In the genomic region with DNA sequence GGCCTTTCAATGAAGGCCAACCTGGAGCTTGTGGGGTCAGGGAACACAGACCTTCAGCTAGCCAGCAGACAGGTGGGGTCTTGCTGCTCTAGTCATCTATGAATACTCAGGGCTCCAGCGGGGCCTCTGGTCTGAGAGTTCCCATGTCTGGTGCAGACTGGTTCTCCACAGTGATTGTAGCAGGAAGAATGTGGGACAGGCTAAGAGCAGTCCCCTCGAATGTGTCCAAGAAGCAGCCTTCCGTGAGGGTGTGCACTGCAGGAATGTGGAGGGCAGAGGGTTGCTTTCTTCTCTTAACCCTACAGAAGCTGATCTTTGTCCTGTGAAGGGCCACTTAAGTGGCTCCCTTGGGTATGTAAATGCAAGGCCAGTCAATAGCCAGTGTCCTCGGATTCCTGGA, we compare ENCODE assay signal across 20 mouse cellular contexts.
A peak's percentile ranks its signal among the peaks of the same experiment; 100 is the strongest.
DNase-seq lines count a peak whose midpoint lies in the region; ATAC-seq and TF ChIP-seq lines count a peak whose summit lies in the region.
"Had no signal": no experiment of that assay in that cellular context is flagged by ENCODE, and none has a peak within 500 bp of the region (broad histone marks: within the 10 kb centered on the region; RNA-seq: fewer than 3 reads in every experiment).

No protein-coding gene starts in this region.

- H3K9me3 ChIP-seq in kidney, embryonic 16.5 days (ENCODE audit: low read length), result no peaks in the 10 kb centered on the region
- no peaks in the 10 kb centered on the region for H3K9me3 ChIP-seq in lung, embryonic 14.5 days (ENCODE audit: low read depth, low read length)
- H3K9me3 ChIP-seq in midbrain, embryonic 10.5 days (replicated peaks), result no peaks in the 10 kb centered on the region
- H3K9me3 ChIP-seq in midbrain, embryonic 15.5 days, result no peaks in the 10 kb centered on the region
- H3K9me3 ChIP-seq: forebrain, embryonic 13.5 days; hindbrain, embryonic 13.5 days had no signal

- H3K4me3 ChIP-seq in kidney, embryonic 16.5 days (ENCODE audit: low read length), result no peak overlapping the region
- H3K4me3 ChIP-seq in lung, embryonic 14.5 days (ENCODE audit: low read depth, low read length), result no peak overlapping the region
- H3K4me3 ChIP-seq in midbrain, embryonic 10.5 days, result no peak overlapping the region
- H3K4me3 ChIP-seq in midbrain, embryonic 15.5 days, result no peak overlapping the region
- H3K4me3 ChIP-seq: forebrain, embryonic 13.5 days; hindbrain, embryonic 13.5 days had no signal

- WGBS in kidney, embryonic 16.5 days, result 31% methylated on average over 4 of the region's 4 CpGs
- 46% methylated on average over 4 of the region's 4 CpGs for WGBS in lung, embryonic 14.5 days
- WGBS in midbrain, embryonic 10.5 days, result 27% methylated on average over 4 of the region's 4 CpGs
- WGBS in midbrain, embryonic 15.5 days, result 26% methylated on average over 4 of the region's 4 CpGs

- 0 out of 2 replicates have a peak overlapping the region, but pooled peaks have one; percentile 21 for H3K27ac ChIP-seq in kidney, embryonic 16.5 days (ENCODE audit: low read length)
- peak overlapping the region; percentile 9; the same call in 1 of the 2 replicates for H3K27ac ChIP-seq in lung, embryonic 14.5 days (ENCODE audit: low read depth)
- peak overlapping the region; percentile 13; the same call in 1 of the 2 replicates for H3K27ac ChIP-seq in midbrain, embryonic 10.5 days (replicated peaks)
- H3K27ac ChIP-seq in midbrain, embryonic 15.5 days, result no peak overlapping the region
- H3K27ac ChIP-seq: forebrain, embryonic 13.5 days; hindbrain, embryonic 13.5 days had no signal

- H3K4me1 ChIP-seq in kidney, embryonic 16.5 days (ENCODE audit: insufficient read depth, low read length), result 0 out of 2 replicates have a peak, but pooled peaks cover 7% of the 10 kb centered on the region
- no peaks in the 10 kb centered on the region for H3K4me1 ChIP-seq in lung, embryonic 14.5 days (ENCODE audit: insufficient read depth)
- H3K4me1 ChIP-seq in midbrain, embryonic 10.5 days, result peaks cover 12% of the 10 kb centered on the region
- no peaks in the 10 kb centered on the region for H3K4me1 ChIP-seq in midbrain, embryonic 15.5 days
- H3K4me1 ChIP-seq: hindbrain, embryonic 13.5 days had no signal

- ATAC-seq in kidney, embryonic 16.5 days (ENCODE audit: low FRiP score, low TSS enrichment), result peak; percentile 74
- peak; percentile 39; the same call in 1 of the 2 replicates for ATAC-seq in lung, embryonic 14.5 days (ENCODE audit: insufficient read depth)
- no peak for ATAC-seq in midbrain, embryonic 15.5 days (replicated peaks)
- ATAC-seq: CD4-positive, CD25-positive, alpha-beta regulatory T cell, adult 4 months; forebrain, embryonic 13.5 days; forebrain, postnatal 0 days had no signal

- peaks cover 2% of the 10 kb centered on the region; the same call in 1 of the 2 replicates for H3K27me3 ChIP-seq in kidney, embryonic 16.5 days (ENCODE audit: insufficient read depth, low read length)
- no peaks in the 10 kb centered on the region for H3K27me3 ChIP-seq in lung, embryonic 14.5 days (ENCODE audit: insufficient read depth, low read length)
- H3K27me3 ChIP-seq in midbrain, embryonic 10.5 days (ENCODE audit: low read depth, poor library complexity, severe bottlenecking), result peaks cover 52% of the 10 kb centered on the region
- H3K27me3 ChIP-seq in midbrain, embryonic 15.5 days (replicated peaks), result peaks cover 5% of the 10 kb centered on the region; the same call in 1 of the 2 replicates

- DNase-seq in embryo, embryonic 10 days (ENCODE audit: low spot score), result peak; percentile 28
- DNase-seq in embryo, embryonic 10.5 days (ENCODE audit: low spot score), result no peak
- DNase-seq in kidney, adult 8-10 months, result no peak
- peak; percentile 42 for DNase-seq in lung, embryonic 14.5 days
- no peak for DNase-seq in lung, postnatal 14 days
- no peak for DNase-seq in midbrain, embryonic 10.5 days (ENCODE audit: low spot score)
- DNase-seq: adrenal gland, postnatal 10 days; B cell, adult 2 months; cerebellum, adult 11 months; cerebellum, adult 8-10 months; cerebellum, postnatal 14 days; forebrain, postnatal 0 days; gastrocnemius, postnatal 14 days; heart, postnatal 10 days had no signal

- TF ChIP-seq CTCF in lung, embryonic 14.5 days (IDR thresholded peaks at IDR 0.05; ENCODE audit: low read depth), result no peak

- H3K36me3 ChIP-seq in kidney, embryonic 16.5 days (ENCODE audit: insufficient read depth, low read length), result no peaks in the 10 kb centered on the region
- H3K36me3 ChIP-seq in lung, embryonic 14.5 days (ENCODE audit: insufficient read depth), result no peaks in the 10 kb centered on the region
- H3K36me3 ChIP-seq in midbrain, embryonic 10.5 days, result no peaks in the 10 kb centered on the region
- no peaks in the 10 kb centered on the region for H3K36me3 ChIP-seq in midbrain, embryonic 15.5 days (replicated peaks)
- H3K36me3 ChIP-seq: G1E; hindbrain, embryonic 13.5 days had no signal

- no peak overlapping the region for H3K9ac ChIP-seq in kidney, embryonic 16.5 days (replicated peaks; ENCODE audit: low read length)
- H3K9ac ChIP-seq in lung, embryonic 14.5 days, result no peak overlapping the region
- no peak overlapping the region for H3K9ac ChIP-seq in midbrain, embryonic 15.5 days
- H3K9ac ChIP-seq: forebrain, embryonic 13.5 days; forebrain, postnatal 0 days; hindbrain, embryonic 13.5 days had no signal

- H3K4me2 ChIP-seq in kidney, embryonic 16.5 days (replicated peaks; ENCODE audit: low read depth, low read length), result no peak overlapping the region
- H3K4me2 ChIP-seq in lung, embryonic 14.5 days, result no peak overlapping the region
- no peak overlapping the region for H3K4me2 ChIP-seq in midbrain, embryonic 15.5 days
- H3K4me2 ChIP-seq: forebrain, embryonic 13.5 days; hindbrain, embryonic 13.5 days had no signal

Comparison
In these comparisons a context has a peak if more than half of its experiments do, and no peak if none do; other contexts are left out.
1. DNase-seq: peak in embryo, embryonic 10 days (single experiment) and lung, embryonic 14.5 days (single experiment); none in embryo, embryonic 10.5 days (single experiment), kidney, adult 8-10 months (0 of 2), lung, postnatal 14 days (single experiment) and midbrain, embryonic 10.5 days (single experiment).